Mouse (Mus musculus) megakaryocyte, embryonic 14.5 days (primary cell): Measurements from ENCODE around the gene Hibch. TPM values are rescaled to one million over a fixed set of nuclear protein-coding genes. Genes with fewer than 3 reads are reported as not detected.
"Not testable (repeated sequence)": the region's sequence is repeated elsewhere in the genome, so short reads cannot be mapped to it uniquely, and the experiment has no call there.

Experiments
- H3K27me3 ChIP-seq: replicated peaks from 2 replicates; pipeline ENCODE3; 2012; ENCODE audit warnings: inconsistent platforms
- H3K36me3 ChIP-seq: replicated peaks from 2 replicates; pipeline ENCODE3; 2012; ENCODE audit warnings: low read length, inconsistent platforms, mixed read lengths
- H3K4me1 ChIP-seq: 2 replicates; pipeline ENCODE4 v1.6.1; 2012; ENCODE audit warnings: inconsistent platforms
- H3K4me3 ChIP-seq: replicated peaks from 2 replicates; pipeline ENCODE3; 2012; ENCODE audit warnings: moderate library complexity, mild to moderate bottlenecking, inconsistent platforms
- H3K9me3 ChIP-seq: 2 replicates; pipeline ENCODE4 v1.6.1; 2012; ENCODE audit warnings: inconsistent platforms
- FLI1 ChIP-seq: IDR thresholded peaks from 2 replicates; pipeline ENCODE4 v1.6.1; 2012; ENCODE audit warnings: low read length, inconsistent platforms, mixed read lengths
- GATA1 ChIP-seq: IDR thresholded peaks from 3 replicates; pipeline ENCODE4 v1.6.1; 2012; ENCODE audit warnings: mixed read lengths, low read length, inconsistent platforms, borderline replicate concordance
- polyA plus RNA-seq: library from polyadenylated mRNA; stranded (reverse); fragments of >175 nt; gene quantifications from 2 replicates; pipeline ENCODE4 v1.2.3, GENCODE M21; 2012; ENCODE audit warnings: low replicate concordance; ENCODE audit not compliant: insufficient read depth

Gene Hibch
- polyA plus RNA-seq, 1 experiment: 3.2 TPM

DNA sequence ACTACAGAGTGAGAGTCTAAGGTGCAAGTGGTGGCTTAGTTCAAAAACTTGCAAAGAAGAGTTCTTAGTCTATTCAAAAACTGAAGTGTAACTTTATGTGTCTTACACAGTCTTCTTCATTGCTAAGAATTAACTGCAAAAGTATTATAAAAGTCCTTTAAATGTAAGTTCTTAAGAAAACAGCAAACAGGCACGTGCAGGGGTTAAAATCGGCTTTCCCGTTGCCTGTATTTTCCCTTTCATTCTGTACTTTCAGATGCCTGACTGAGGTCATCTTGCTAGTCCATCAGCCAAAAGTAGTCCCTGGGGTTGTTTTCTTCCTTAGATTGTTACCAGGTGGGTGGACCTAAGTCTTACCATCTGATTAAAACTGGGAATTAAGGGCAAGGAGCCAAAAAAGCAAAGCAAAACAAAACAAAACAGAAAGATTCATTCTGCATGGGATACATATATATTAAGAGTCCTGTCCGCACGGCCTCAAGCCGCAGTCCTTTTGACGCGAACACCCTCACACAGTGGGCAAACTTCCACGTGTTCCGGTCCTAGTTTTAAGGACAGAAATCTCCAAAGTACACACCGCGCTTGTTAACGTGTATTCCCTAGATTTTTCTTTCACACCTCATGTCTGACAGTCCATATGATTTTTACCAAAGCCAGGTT lies 28.4 kb upstream of the Hibch start:
- H3K27me3 ChIP-seq: no peaks in the 10 kb centered on the region
- H3K4me3 ChIP-seq: peak overlapping the region; percentile 98
- peaks cover 67% of the 10 kb centered on the region for H3K4me1 ChIP-seq

GRCm38 (mm10) chr1:52816910-52817812 lies 27.6 kb upstream of the Hibch start, which contains the start of gene Inpp1:
Inpp1 (minus strand) TSS chr1:52817688.
- peak within 1 kb of the TSS; percentile 98 for H3K4me3 ChIP-seq
- peaks cover 27% of the 10 kb centered on the region for H3K36me3 ChIP-seq
- H3K4me1 ChIP-seq: peaks cover 66% of the 10 kb centered on the region
- no peaks in the 10 kb centered on the region for H3K27me3 ChIP-seq
- H3K9me3 ChIP-seq: no peaks in the 10 kb centered on the region
- TF ChIP-seq GATA1 (no peak), FLI1 (no peak)

More for the DNA sequence above, 28.4 kb upstream of the Hibch start:
- no peaks in the 10 kb centered on the region for H3K9me3 ChIP-seq
- TF ChIP-seq GATA1 (no peak), FLI1 (no peak)
- H3K36me3 ChIP-seq: peaks cover 34% of the 10 kb centered on the region

GRCm38 (mm10) chr1:52817813-52818147 lies 26.9 kb upstream of the Hibch start:
- no peaks in the 10 kb centered on the region for H3K27me3 ChIP-seq
- peaks cover 61% of the 10 kb centered on the region for H3K4me1 ChIP-seq
- peak overlapping the region; percentile 98 for H3K4me3 ChIP-seq
- H3K36me3 ChIP-seq: peaks cover 24% of the 10 kb centered on the region
- no peaks in the 10 kb centered on the region for H3K9me3 ChIP-seq
- no peak for TF ChIP-seq GATA1
- no peak for TF ChIP-seq FLI1

GRCm38 (mm10) chr1:52839099-52839498 lies 5.6 kb upstream of the Hibch start:
- Histone ChIP-seq H3K4me3 (no peak overlapping the region), H3K9me3 (peaks cover 7% of the 10 kb centered on the region), H3K36me3 (peaks cover 7% of the 10 kb centered on the region), H3K4me1 (peaks cover 47% of the 10 kb centered on the region), H3K27me3 (no peaks in the 10 kb centered on the region)
- TF ChIP-seq FLI1 (no peak), GATA1 (no peak)

DNA sequence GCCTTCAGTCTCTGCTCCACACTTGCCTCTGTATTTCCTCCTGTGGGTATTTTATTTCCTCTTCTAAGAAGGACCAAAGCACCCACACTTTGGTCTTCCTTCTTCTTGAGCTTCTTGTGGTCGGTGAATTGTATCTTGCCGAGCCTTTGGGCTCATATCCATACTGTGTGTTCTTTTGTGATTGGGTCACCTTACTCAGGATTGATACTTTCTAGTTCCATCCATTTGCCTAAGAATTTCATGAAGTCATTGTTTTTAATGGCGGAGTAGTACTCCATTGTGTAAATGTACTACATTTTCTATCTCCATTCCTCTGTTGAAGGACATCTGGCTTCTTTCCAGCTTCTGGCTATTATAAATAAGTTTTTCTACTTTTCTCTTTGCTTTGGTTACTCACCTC lies 375 bp upstream of the Hibch start:
- Histone ChIP-seq H3K9me3 (peaks cover 7% of the 10 kb centered on the region), H3K4me1 (peaks cover 53% of the 10 kb centered on the region), H3K27me3 (no peaks in the 10 kb centered on the region), H3K36me3 (peaks cover 23% of the 10 kb centered on the region), H3K4me3 (peak overlapping the region; percentile 97)
- TF ChIP-seq FLI1 (no peak), GATA1 (no peak)

GRCm38 (mm10) chr1:52846556-52846955 lies 1.8 kb downstream of the Hibch start:
- H3K27me3 ChIP-seq: no peaks in the 10 kb centered on the region
- H3K4me1 ChIP-seq: peaks cover 58% of the 10 kb centered on the region
- no peak for TF ChIP-seq FLI1
- TF ChIP-seq GATA1: no peak

DNA sequence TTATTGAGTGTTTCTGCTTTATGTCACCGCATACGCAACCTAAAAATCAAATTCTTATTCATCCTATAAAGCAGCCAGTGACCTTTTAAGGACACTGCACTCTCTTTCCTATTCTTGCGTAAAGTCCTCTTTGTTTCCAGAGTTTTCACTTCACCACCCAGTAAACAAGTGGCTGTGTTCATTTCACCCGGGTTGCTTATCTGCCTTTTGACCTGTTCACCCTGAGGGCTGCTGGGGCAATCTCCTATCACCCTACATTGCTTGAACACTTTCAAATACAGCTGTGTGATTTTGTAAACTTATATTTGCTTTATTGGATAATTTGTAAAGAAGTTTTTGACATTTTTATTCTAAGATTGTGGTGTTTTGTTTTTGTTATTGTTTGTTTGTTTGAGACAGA lies 4.7 kb downstream of the Hibch start:
- no peaks in the 10 kb centered on the region for H3K9me3 ChIP-seq
- TF ChIP-seq FLI1: no peak
- no peak for TF ChIP-seq GATA1
- no peak overlapping the region for H3K4me3 ChIP-seq
- peaks cover 38% of the 10 kb centered on the region for H3K36me3 ChIP-seq
- H3K4me1 ChIP-seq: peaks cover 56% of the 10 kb centered on the region
- no peaks in the 10 kb centered on the region for H3K27me3 ChIP-seq

More at GRCm38 (mm10) chr1:52846556-52846955, 1.8 kb downstream of the Hibch start:
- peaks cover 7% of the 10 kb centered on the region for H3K9me3 ChIP-seq
- H3K36me3 ChIP-seq: peaks cover 39% of the 10 kb centered on the region
- peak overlapping the region; percentile 38 for H3K4me3 ChIP-seq

- H3K36me3 ChIP-seq: peaks cover 47% of the 10 kb centered on the region
- not testable (repeated sequence) for H3K27me3 ChIP-seq, H3K4me3 ChIP-seq, H3K9me3 ChIP-seq
- H3K4me1 ChIP-seq: peaks cover 43% of the 10 kb centered on the region
Observed at GRCm38 (mm10) chr1:52854029-52854428, 9.3 kb downstream of the Hibch start.

DNA sequence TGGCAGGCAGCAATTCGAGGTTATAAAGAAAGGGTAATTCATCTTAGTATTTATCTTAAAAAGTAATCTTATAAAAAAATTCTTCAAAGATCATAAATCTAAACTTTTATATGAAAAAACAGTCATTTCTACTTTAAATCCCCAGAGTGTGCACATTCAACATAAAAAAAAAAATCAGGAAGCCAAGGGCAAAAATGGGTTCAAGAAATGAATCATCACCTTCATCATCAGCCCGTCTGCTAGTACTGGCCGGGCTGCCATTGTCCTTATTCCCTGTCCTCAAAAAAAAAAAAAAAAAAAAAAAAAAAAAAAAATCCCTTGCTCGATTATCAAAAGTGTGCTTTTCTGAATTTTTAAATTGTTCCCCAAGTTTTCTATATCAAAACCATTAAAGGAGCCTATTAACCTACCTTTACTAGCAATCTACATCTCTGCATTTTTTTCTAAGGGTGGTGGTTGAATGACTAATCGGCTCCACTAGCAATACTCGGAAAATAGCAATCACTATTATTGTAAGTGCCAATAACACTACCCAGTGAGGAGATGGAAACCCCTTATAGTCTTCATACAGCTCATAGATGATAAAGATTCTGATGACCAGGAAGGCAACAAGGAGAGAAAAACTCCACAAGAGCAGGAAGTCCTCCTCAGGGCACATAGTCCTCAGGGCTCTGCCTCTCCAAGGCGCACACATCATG lies 11.3 kb downstream of the Hibch start:
- TF ChIP-seq GATA1: no peak
- TF ChIP-seq FLI1: no peak
- Histone ChIP-seq H3K9me3 (no peaks in the 10 kb centered on the region), H3K4me1 (peaks cover 27% of the 10 kb centered on the region), H3K4me3 (no peak overlapping the region), H3K36me3 (peaks cover 46% of the 10 kb centered on the region), H3K27me3 (no peaks in the 10 kb centered on the region)

- no peak overlapping the region for H3K4me3 ChIP-seq
- peaks cover 41% of the 10 kb centered on the region for H3K4me1 ChIP-seq
- no peak for TF ChIP-seq GATA1
Observed at GRCm38 (mm10) chr1:52864220-52864619, 19.5 kb downstream of the Hibch start.

More at GRCm38 (mm10) chr1:52864220-52864619, 19.5 kb downstream of the Hibch start:
- peaks cover 88% of the 10 kb centered on the region for H3K36me3 ChIP-seq
- H3K27me3 ChIP-seq: no peaks in the 10 kb centered on the region
- no peaks in the 10 kb centered on the region for H3K9me3 ChIP-seq
